ENCODE assay signal across 8 mouse cellular contexts in genomic region chr5:146833673-146834201, GRCm38 (mm10). TPM values are rescaled to one million over a fixed set of nuclear protein-coding genes. Genes with fewer than 3 reads are reported as not detected.
DNase-seq lines count a peak whose midpoint lies in the region; ATAC-seq and TF ChIP-seq lines count a peak whose summit lies in the region.

No protein-coding gene starts in this region.

- peaks cover 35% of the 10 kb centered on the region for H3K4me1 ChIP-seq in erythroblast, embryonic 14.5 days (ENCODE audit: control insufficient read depth)
- peaks cover 2% of the 10 kb centered on the region; the same call in 1 of the 2 replicates for H3K4me1 ChIP-seq in spleen, adult 2 months (ENCODE audit: control insufficient read depth, insufficient read depth, insufficient read length)
- peaks cover 9% of the 10 kb centered on the region for H3K4me1 ChIP-seq in limb, embryonic 15.5 days
- peaks cover 21% of the 10 kb centered on the region for H3K4me1 ChIP-seq in stomach, embryonic 16.5 days (ENCODE audit: control insufficient read depth, insufficient read depth, low read length)

- ATAC-seq in erythroblast, adult 5-6 weeks (replicated peaks; ENCODE audit: low FRiP score, poor library complexity, severe bottlenecking) = no peak
- no peak for ATAC-seq in limb, embryonic 15.5 days (ENCODE audit: insufficient number of reproducible peaks, low FRiP score, low TSS enrichment, low read depth)
- no peak for ATAC-seq in stomach, embryonic 16.5 days (ENCODE audit: insufficient read depth, low FRiP score)

- peak overlapping the region; percentile 97 for H3K9ac ChIP-seq in limb, embryonic 15.5 days
- H3K9ac ChIP-seq in stomach, embryonic 16.5 days (ENCODE audit: low read length) = peak overlapping the region; percentile 96

- TF ChIP-seq POLR2A in spleen, adult 2 months (IDR thresholded peaks at IDR 0.05; ENCODE audit: low read depth, low read length) = no peak

- DNase-seq in spleen, adult 2 months (ENCODE audit: low read depth in 1 of 2, low spot score in 2 of 2) = no peak
- DNase-seq in spleen, postnatal 14 days (ENCODE audit: low spot score in 2 of 2) = no peak
- no peak for DNase-seq in yolk sac, embryonic 10.5 days (ENCODE audit: low spot score)
- no peak for DNase-seq in cerebellum, postnatal 25 days

- no peak for TF ChIP-seq CTCF in spleen, adult 2 months (IDR thresholded peaks at IDR 0.05; ENCODE audit: extremely low read depth, insufficient read depth, insufficient read length, insufficient replicate concordance)

- H3K4me3 ChIP-seq in erythroblast, embryonic 14.5 days (replicated peaks) = peak overlapping the region; percentile 90
- H3K4me3 ChIP-seq in spleen, adult 2 months (ENCODE audit: extremely low read depth, insufficient read depth, insufficient read length) = peak overlapping the region; percentile 93
- H3K4me3 ChIP-seq in limb, embryonic 15.5 days = peak overlapping the region; percentile 93
- H3K4me3 ChIP-seq in stomach, embryonic 16.5 days (replicated peaks; ENCODE audit: low read length) = peak overlapping the region; percentile 85

- no peaks in the 10 kb centered on the region for H3K27me3 ChIP-seq in erythroblast, embryonic 14.5 days (ENCODE audit: control insufficient read depth)
- no peaks in the 10 kb centered on the region for H3K27me3 ChIP-seq in spleen, adult 2 months (ENCODE audit: control insufficient read depth, insufficient read depth, low read length)
- H3K27me3 ChIP-seq in limb, embryonic 15.5 days = no peaks in the 10 kb centered on the region
- no peaks in the 10 kb centered on the region for H3K27me3 ChIP-seq in stomach, embryonic 16.5 days (ENCODE audit: control insufficient read depth, insufficient read depth, low read length)

- peak overlapping the region; percentile 53 for H3K4me2 ChIP-seq in limb, embryonic 15.5 days
- peak overlapping the region; percentile 80 for H3K4me2 ChIP-seq in stomach, embryonic 16.5 days (ENCODE audit: low read depth, low read length)

- 12% methylated on average over 8 of the region's 8 CpGs for WGBS in spleen, adult 2 months
- WGBS in limb, embryonic 15.5 days = 16% methylated on average over 8 of the region's 8 CpGs
- 14% methylated on average over 8 of the region's 8 CpGs for WGBS in stomach, embryonic 16.5 days

- peaks cover 52% of the 10 kb centered on the region for H3K36me3 ChIP-seq in erythroblast, embryonic 14.5 days (ENCODE audit: control insufficient read depth)
- H3K36me3 ChIP-seq in spleen, adult 2 months (ENCODE audit: control insufficient read depth, insufficient read depth, low read length) = peaks cover 20% of the 10 kb centered on the region
- peaks cover 43% of the 10 kb centered on the region for H3K36me3 ChIP-seq in limb, embryonic 15.5 days
- peaks cover 21% of the 10 kb centered on the region for H3K36me3 ChIP-seq in stomach, embryonic 16.5 days (ENCODE audit: control insufficient read depth, insufficient read depth, low read length)

- H3K27ac ChIP-seq in spleen, adult 2 months (ENCODE audit: insufficient read depth, low read length) = peak overlapping the region; percentile 99; the same call in 1 of the 2 replicates
- peak overlapping the region; percentile 89; the same call in 1 of the 2 replicates for H3K27ac ChIP-seq in limb, embryonic 15.5 days
- H3K27ac ChIP-seq in stomach, embryonic 16.5 days (ENCODE audit: low read length) = peak overlapping the region; percentile 78

- no peaks in the 10 kb centered on the region for H3K9me3 ChIP-seq in erythroblast, embryonic 14.5 days (ENCODE audit: control insufficient read depth, low read length)
- H3K9me3 ChIP-seq in limb, embryonic 15.5 days = no peaks in the 10 kb centered on the region
- H3K9me3 ChIP-seq in stomach, embryonic 16.5 days (replicated peaks; ENCODE audit: control insufficient read depth, low read length) = no peaks in the 10 kb centered on the region

RNA-seq across cellular contexts. Expression of gene Rpl21, which starts 1.0 kb away (rescaled TPM):
- polyA plus RNA-seq in erythroblast, embryonic 14.5 days (2012) = 11.5 and 12.9 TPM in 2 replicates
- total RNA-seq in erythroblast, adult 5-6 weeks (2015; ENCODE audit: low replicate concordance) = 373 and 491 TPM in 2 replicates
- total RNA-seq in erythroblast, adult 5-6 weeks (2017; ENCODE audit: low replicate concordance) = 439 and 475 TPM in 2 replicates
- polyA plus RNA-seq in spleen, adult 2 months (2012; rRNA removed) = 54.0 and 59.1 TPM in 2 replicates
- 448 and 534 TPM in 2 replicates for polyA plus RNA-seq in limb, embryonic 15.5 days (2015; fragmentation: Nextera tagmentation; extraction: Ambion mirVana)
- polyA plus RNA-seq in stomach, embryonic 16.5 days (2015; fragmentation: Nextera tagmentation; extraction: Ambion mirVana) = 401 and 513 TPM in 2 replicates

RNA-seq across cellular contexts. Expression of gene Rasl11a, which starts 11.1 kb away (rescaled TPM):
- 0.05 and 0.14 TPM in 2 replicates for polyA plus RNA-seq in erythroblast, embryonic 14.5 days (2012)
- not detected in 2 replicates for total RNA-seq in erythroblast, adult 5-6 weeks (2015; ENCODE audit: low replicate concordance)
- not detected in 2 replicates for total RNA-seq in erythroblast, adult 5-6 weeks (2017; ENCODE audit: low replicate concordance)
- polyA plus RNA-seq in spleen, adult 2 months (2012; rRNA removed) = 8.2 and 9.1 TPM in 2 replicates
- 11.4 and 11.5 TPM in 2 replicates for polyA plus RNA-seq in limb, embryonic 15.5 days (2015; fragmentation: Nextera tagmentation; extraction: Ambion mirVana)
- polyA plus RNA-seq in stomach, embryonic 16.5 days (2015; fragmentation: Nextera tagmentation; extraction: Ambion mirVana) = 13.1 and 14.1 TPM in 2 replicates

RNA-seq across cellular contexts. Expression of gene Usp12, which starts 38.9 kb away (rescaled TPM):
- 0.26 and 0.33 TPM in 2 replicates for polyA plus RNA-seq in erythroblast, embryonic 14.5 days (2012)
- 7.9 and 8.6 TPM in 2 replicates for total RNA-seq in erythroblast, adult 5-6 weeks (2015; ENCODE audit: low replicate concordance)
- 7.1 and 11.2 TPM in 2 replicates for total RNA-seq in erythroblast, adult 5-6 weeks (2017; ENCODE audit: low replicate concordance)
- 14.0 and 14.3 TPM in 2 replicates for polyA plus RNA-seq in spleen, adult 2 months (2012; rRNA removed)
- polyA plus RNA-seq in limb, embryonic 15.5 days (2015; fragmentation: Nextera tagmentation; extraction: Ambion mirVana) = 15.5 and 16.6 TPM in 2 replicates
- 18.2 and 18.3 TPM in 2 replicates for polyA plus RNA-seq in stomach, embryonic 16.5 days (2015; fragmentation: Nextera tagmentation; extraction: Ambion mirVana)

Comparison
In these comparisons a context has a peak if more than half of its experiments do, and no peak if none do; other contexts are left out.
1. RNA of gene Usp12, which starts 38.9 kb away (polyA plus RNA-seq): 18.2 to 18.3 TPM in stomach, embryonic 16.5 days, 15.5 to 16.6 TPM in limb, embryonic 15.5 days and 14.0 to 14.3 TPM in spleen, adult 2 months; 0.26 to 0.33 TPM in erythroblast, embryonic 14.5 days; every median in the first group is over 10 times any median in the second.
2. Peak in every context shown above with its lines, with median percentiles within 50 percentile points of each other: H3K4me3 ChIP-seq and H3K27ac ChIP-seq.